Mouse (Mus musculus): Measurements from ENCODE around the gene Sema4c.

The Sema4c gene

GRCm38 (mm10) chr1:36512089-36512965, 45.8 kb downstream of the Sema4c start:
- DNase-seq (ENCODE audit: inconsistent age in 2 of 2, low spot score in 1 of 2), result peak; percentile 64 to 83

GRCm38 (mm10) chr1:36511289-36512021, 46.7 kb downstream of the Sema4c start, which contains the start of gene Cnnm3:
Cnnm3 (plus strand) TSS chr1:36511867.
- peak; percentile 99 to 100 for DNase-seq (ENCODE audit: inconsistent age in 2 of 2, low spot score in 1 of 2)

GRCm38 (mm10) chr1:36508238-36508637, 49.9 kb downstream of the Sema4c start:
- DNase-seq (ENCODE audit: inconsistent age in 2 of 2, low spot score in 1 of 2), result no peak

- peak; percentile 51 to 90 for DNase-seq (ENCODE audit: inconsistent age in 2 of 2, low spot score in 1 of 2)
Observed at GRCm38 (mm10) chr1:36501261-36501660, 56.9 kb downstream of the Sema4c start.

Measured in adrenal gland, adult (tissue).